Mouse (Mus musculus) frontal cortex, postnatal 36 days (tissue): ENCODE measurements at regions not wholly inside any gene's neighbourhood (a gene's known extent, or its start where the extent isn't known, plus 50 kb on each side); places are given as distances from the start of the nearest gene placed in this dataset.
A peak's percentile ranks its signal among the peaks of the same experiment; 100 is the strongest.
"Not testable (repeated sequence)": the region's sequence is repeated elsewhere in the genome, so short reads cannot be mapped to it uniquely, and the experiment has no call there.

Source experiments
- DNase-seq, 2 experiments: peaks; one replicate each; pipeline ENCODE4 v3.0.0; 2022; ENCODE audit warnings: low spot score in 2 of 2

- DNase-seq: no peak
Observed at GRCm38 (mm10) chrX:92981141-92981540, 305.1 kb upstream of the Arx start.

- DNase-seq: no peak
Observed at GRCm38 (mm10) chrX:93002236-93002976, 283.8 kb upstream of the Arx start.

GRCm38 (mm10) chrX:93006681-93007080, 279.6 kb upstream of the Arx start:
- peak; percentile 14 to 26 for DNase-seq

- peak in 1 of 2 experiments; percentile 11 for DNase-seq
Observed at GRCm38 (mm10) chrX:93011578-93011977, 274.7 kb upstream of the Arx start.

- no peak for DNase-seq
Observed at GRCm38 (mm10) chrX:93016391-93016790, 269.9 kb upstream of the Arx start.

- DNase-seq: peak; percentile 4 to 9
Observed at GRCm38 (mm10) chrX:93041096-93041495, 245.1 kb upstream of the Arx start.

- DNase-seq: no peak
Observed at GRCm38 (mm10) chrX:93042736-93043135, 243.5 kb upstream of the Arx start.

GRCm38 (mm10) chrX:93048967-93049754, 237.1 kb upstream of the Arx start:
- DNase-seq: no peak

GRCm38 (mm10) chrX:93049755-93050143, 236.5 kb upstream of the Arx start:
- no peak for DNase-seq

- no peak for DNase-seq
Observed at GRCm38 (mm10) chrX:93059533-93059932, 226.7 kb upstream of the Arx start.

- DNase-seq: peak in 1 of 2 experiments; percentile 11
Observed at GRCm38 (mm10) chrX:93068884-93069283, 217.4 kb upstream of the Arx start.

GRCm38 (mm10) chrX:93069569-93070289, 216.5 kb upstream of the Arx start:
- DNase-seq: peak; percentile 33 to 67

GRCm38 (mm10) chrX:93070290-93070611, 216.0 kb upstream of the Arx start:
- no peak for DNase-seq

- DNase-seq: no peak
Observed at GRCm38 (mm10) chrX:93088976-93089375, 197.3 kb upstream of the Arx start.

GRCm38 (mm10) chrX:93097551-93097950, 188.7 kb upstream of the Arx start:
- DNase-seq: no peak

- DNase-seq: no peak
Observed at GRCm38 (mm10) chrX:93107930-93108567, 178.2 kb upstream of the Arx start.

- not testable (repeated sequence) for DNase-seq
Observed at GRCm38 (mm10) chrX:93154367-93154766, 131.9 kb upstream of the Arx start.

GRCm38 (mm10) chrX:93159105-93159504, 127.1 kb upstream of the Arx start:
- DNase-seq: no peak

- DNase-seq: no peak
Observed at GRCm38 (mm10) chrX:93160956-93161355, 125.3 kb upstream of the Arx start.
